Mouse (Mus musculus) C2C12 (cell line): ENCODE data around the gene Nlrp4a.
"Not testable (repeated sequence)": the region's sequence is repeated elsewhere in the genome, so short reads cannot be mapped to it uniquely, and the experiment has no call there.

Experiments
- CTCF ChIP-seq: IDR thresholded peaks from one replicate; pipeline ENCODE4 v1.5.1; 2011; ENCODE audit not compliant: control insufficient read depth, insufficient read depth, insufficient read length
- MAX ChIP-seq: IDR thresholded peaks from one replicate; pipeline ENCODE4 v1.6.1; 2011; ENCODE audit warnings: mild to moderate bottlenecking, control low read depth
- MYOD1 ChIP-seq: IDR thresholded peaks from one replicate; pipeline ENCODE4 v1.6.1; 2011; ENCODE audit warnings: low read depth; ENCODE audit not compliant: control insufficient read depth, insufficient read length
- MYOG ChIP-seq: IDR thresholded peaks from one replicate; pipeline ENCODE4 v1.6.1; 2011; ENCODE audit not compliant: control insufficient read depth, insufficient read length; ENCODE audit errors: extremely low read depth
- USF1 ChIP-seq: IDR thresholded peaks from one replicate; pipeline ENCODE4 v1.6.1; 2011; ENCODE audit warnings: low read depth, mild to moderate bottlenecking, control low read depth, moderate library complexity

GRCm38 (mm10) chr7:26489514-26489913 lies 54.6 kb downstream of the Nlrp4a start:
- TF ChIP-seq CTCF, USF1, MYOG, MAX, MYOD1: not testable (repeated sequence)
